Mouse (Mus musculus): Measurements from ENCODE around the gene Cdhr3. TPM values are rescaled to one million over a fixed set of nuclear protein-coding genes. Genes with fewer than 3 reads are reported as not detected.
A peak's percentile ranks its signal among the peaks of the same experiment; 100 is the strongest.

Cdhr3 gene
- total and polyA plus RNA-seq, 2 experiments from 2014 or later, result 0.55 to 1.0 TPM

- no peak for TF ChIP-seq CTCF (IDR thresholded peaks at IDR 0.05)
- ATAC-seq (ENCODE audit: low FRiP score) (no peak; the same call in 1 of the 2 replicates), DNase-seq (ENCODE audit: low spot score) (no peak)
- H3K27ac ChIP-seq (ENCODE audit: low read depth, low read length), result no peak overlapping the region
- H3K4me1 ChIP-seq (ENCODE audit: insufficient read depth, low read length), result 0 out of 2 replicates have a peak, but pooled peaks cover 4% of the 10 kb centered on the region
- WGBS, result 40% methylated on average over 13 of the region's 13 CpGs
- no peak overlapping the region for H3K9ac ChIP-seq (replicated peaks; ENCODE audit: low read length, poor library complexity, severe bottlenecking)
- H3K9me3 ChIP-seq (ENCODE audit: low read length), result no peaks in the 10 kb centered on the region
- H3K27me3 ChIP-seq (ENCODE audit: insufficient read depth, low read length), result 0 out of 2 replicates have a peak, but pooled peaks cover 4% of the 10 kb centered on the region
- no peak overlapping the region for H3K4me2 ChIP-seq (ENCODE audit: low read depth, low read length, poor library complexity, severe bottlenecking)
- H3K36me3 ChIP-seq (ENCODE audit: insufficient read depth, low read length), result no peaks in the 10 kb centered on the region
- H3K4me3 ChIP-seq (ENCODE audit: low read depth, low read length), result no peak overlapping the region
Measured at GRCm38 (mm10) chr12:33030066-33030465, 62.6 kb downstream of the Cdhr3 start.

GRCm38 (mm10) chr12:33028708-33029107 lies 64.0 kb downstream of the Cdhr3 start:
- Histone ChIP-seq H3K27ac (ENCODE audit: low read depth, low read length) (no peak overlapping the region; the same call in 1 of the 2 replicates), H3K4me3 (ENCODE audit: low read depth, low read length) (no peak overlapping the region), H3K36me3 (ENCODE audit: insufficient read depth, low read length) (no peaks in the 10 kb centered on the region), H3K27me3 (ENCODE audit: insufficient read depth, low read length) (peaks cover 4% of the 10 kb centered on the region; the same call in 1 of the 2 replicates), H3K9me3 (ENCODE audit: low read length) (no peaks in the 10 kb centered on the region), H3K4me1 (ENCODE audit: insufficient read depth, low read length) (no peaks in the 10 kb centered on the region), H3K9ac (replicated peaks; ENCODE audit: low read length, poor library complexity, severe bottlenecking) (no peak overlapping the region), H3K4me2 (ENCODE audit: low read depth, low read length, poor library complexity, severe bottlenecking) (no peak overlapping the region)
- no peak for TF ChIP-seq CTCF (IDR thresholded peaks at IDR 0.05)
- DNase-seq (ENCODE audit: low spot score) (no peak), ATAC-seq (ENCODE audit: low FRiP score) (no peak)
- 60% methylated on average over 13 of the region's 13 CpGs for WGBS

GRCm38 (mm10) chr12:33028109-33028691 lies 64.5 kb downstream of the Cdhr3 start:
- ATAC-seq (ENCODE audit: low FRiP score), result no peak
- no peak for DNase-seq (ENCODE audit: low spot score)
- H3K27me3 ChIP-seq (ENCODE audit: insufficient read depth, low read length), result peaks cover 4% of the 10 kb centered on the region; the same call in 1 of the 2 replicates
- TF ChIP-seq CTCF (IDR thresholded peaks at IDR 0.05), result peak; percentile 54
- H3K27ac ChIP-seq (ENCODE audit: low read depth, low read length), result no peak overlapping the region
- H3K9me3 ChIP-seq (ENCODE audit: low read length), result no peaks in the 10 kb centered on the region
- H3K4me3 ChIP-seq (ENCODE audit: low read depth, low read length), result no peak overlapping the region
- no peak overlapping the region for H3K4me2 ChIP-seq (ENCODE audit: low read depth, low read length, poor library complexity, severe bottlenecking)
- H3K4me1 ChIP-seq (ENCODE audit: insufficient read depth, low read length), result no peaks in the 10 kb centered on the region
- WGBS, result 67% methylated on average over 10 of the region's 10 CpGs
- no peaks in the 10 kb centered on the region for H3K36me3 ChIP-seq (ENCODE audit: insufficient read depth, low read length)
- no peak overlapping the region for H3K9ac ChIP-seq (replicated peaks; ENCODE audit: low read length, poor library complexity, severe bottlenecking)

- no peak overlapping the region for H3K9ac ChIP-seq (replicated peaks; ENCODE audit: low read length, poor library complexity, severe bottlenecking)
- H3K27ac ChIP-seq (ENCODE audit: low read depth, low read length), result no peak overlapping the region
- DNase-seq (ENCODE audit: low spot score), result peak; percentile 95
- H3K36me3 ChIP-seq (ENCODE audit: insufficient read depth, low read length), result no peaks in the 10 kb centered on the region
- H3K4me3 ChIP-seq (ENCODE audit: low read depth, low read length), result no peak overlapping the region
- peak; percentile 98 for TF ChIP-seq CTCF (IDR thresholded peaks at IDR 0.05)
- no peaks in the 10 kb centered on the region for H3K4me1 ChIP-seq (ENCODE audit: insufficient read depth, low read length)
- WGBS, result 2% methylated on average over 10 of the region's 10 CpGs
- H3K9me3 ChIP-seq (ENCODE audit: low read length), result no peaks in the 10 kb centered on the region
- peaks cover 4% of the 10 kb centered on the region; the same call in 1 of the 2 replicates for H3K27me3 ChIP-seq (ENCODE audit: insufficient read depth, low read length)
- ATAC-seq (ENCODE audit: low FRiP score), result peak; percentile 73
- peak overlapping the region; percentile 28; the same call in 1 of the 2 replicates for H3K4me2 ChIP-seq (ENCODE audit: low read depth, low read length, poor library complexity, severe bottlenecking)
Measured at GRCm38 (mm10) chr12:33027093-33027492, 65.6 kb downstream of the Cdhr3 start.

- ATAC-seq (ENCODE audit: low FRiP score) (no peak), DNase-seq (ENCODE audit: low spot score) (no peak)
- Histone ChIP-seq H3K27ac (ENCODE audit: low read depth, low read length) (no peak overlapping the region), H3K27me3 (ENCODE audit: insufficient read depth, low read length) (peaks cover 4% of the 10 kb centered on the region; the same call in 1 of the 2 replicates), H3K9me3 (ENCODE audit: low read length) (no peaks in the 10 kb centered on the region), H3K9ac (replicated peaks; ENCODE audit: low read length, poor library complexity, severe bottlenecking) (no peak overlapping the region), H3K36me3 (ENCODE audit: insufficient read depth, low read length) (no peaks in the 10 kb centered on the region), H3K4me2 (ENCODE audit: low read depth, low read length, poor library complexity, severe bottlenecking) (no peak overlapping the region), H3K4me3 (ENCODE audit: low read depth, low read length) (no peak overlapping the region), H3K4me1 (ENCODE audit: insufficient read depth, low read length) (no peaks in the 10 kb centered on the region)
- 85% methylated on average over 6 of the region's 6 CpGs for WGBS
- no peak for TF ChIP-seq CTCF (IDR thresholded peaks at IDR 0.05)
Measured at GRCm38 (mm10) chr12:33024524-33024923, 68.2 kb downstream of the Cdhr3 start.

- Histone ChIP-seq H3K9me3 (ENCODE audit: low read length) (no peaks in the 10 kb centered on the region), H3K27ac (ENCODE audit: low read depth, low read length) (no peak overlapping the region), H3K9ac (replicated peaks; ENCODE audit: low read length, poor library complexity, severe bottlenecking) (no peak overlapping the region), H3K4me2 (ENCODE audit: low read depth, low read length, poor library complexity, severe bottlenecking) (no peak overlapping the region), H3K4me1 (ENCODE audit: insufficient read depth, low read length) (no peaks in the 10 kb centered on the region), H3K36me3 (ENCODE audit: insufficient read depth, low read length) (no peaks in the 10 kb centered on the region), H3K4me3 (ENCODE audit: low read depth, low read length) (no peak overlapping the region), H3K27me3 (ENCODE audit: insufficient read depth, low read length) (peaks cover 4% of the 10 kb centered on the region; the same call in 1 of the 2 replicates)
- DNase-seq (ENCODE audit: low spot score), result no peak
- no peak for TF ChIP-seq CTCF (IDR thresholded peaks at IDR 0.05)
- no peak for ATAC-seq (ENCODE audit: low FRiP score)
- WGBS, result 97% methylated on average over 4 of the region's 4 CpGs
Measured at GRCm38 (mm10) chr12:33021751-33022150, 70.9 kb downstream of the Cdhr3 start.

Data from midbrain, postnatal 0 days (tissue).